Mouse (Mus musculus) embryonic fibroblast, embryonic 13.5 days (primary cell): ENCODE measurements at regions not wholly inside any gene's neighbourhood (a gene's known extent, or its start where the extent isn't known, plus 50 kb on each side); places are given as distances from the start of the nearest gene placed in this dataset.

Source experiments
- H3K27ac ChIP-seq: 2 replicates; pipeline ENCODE4 v1.5.1; 2012; ENCODE audit warnings: low read length, control low read depth, inconsistent platforms; ENCODE audit not compliant: insufficient read depth
- H3K4me1 ChIP-seq: 2 replicates; pipeline ENCODE4 v1.6.1; 2011; ENCODE audit warnings: low read length; ENCODE audit not compliant: control insufficient read depth, insufficient read depth
- H3K4me3 ChIP-seq: 2 replicates; pipeline ENCODE4 v1.5.1; 2011; ENCODE audit warnings: mild to moderate bottlenecking, control low read depth, low read length; ENCODE audit not compliant: insufficient read depth
- CTCF ChIP-seq: IDR thresholded peaks from 2 replicates; pipeline ENCODE4 v1.5.1; 2011; ENCODE audit warnings: mild to moderate bottlenecking, control low read depth, low read length, moderate library complexity, borderline replicate concordance; ENCODE audit not compliant: insufficient read depth
- POLR2A ChIP-seq: IDR thresholded peaks from 2 replicates; pipeline ENCODE4 v1.6.1; 2011; ENCODE audit warnings: low read depth, mild to moderate bottlenecking, control low read depth, low read length, moderate library complexity

- Histone ChIP-seq H3K4me1 (no peaks in the 10 kb centered on the region), H3K27ac (no peak overlapping the region), H3K4me3 (no peak overlapping the region)
- no peak for TF ChIP-seq POLR2A
- TF ChIP-seq CTCF: no peak
Measured at GRCm38 (mm10) chr2:115338178-115338577, 243.3 kb upstream of the BC052040 start.

DNA sequence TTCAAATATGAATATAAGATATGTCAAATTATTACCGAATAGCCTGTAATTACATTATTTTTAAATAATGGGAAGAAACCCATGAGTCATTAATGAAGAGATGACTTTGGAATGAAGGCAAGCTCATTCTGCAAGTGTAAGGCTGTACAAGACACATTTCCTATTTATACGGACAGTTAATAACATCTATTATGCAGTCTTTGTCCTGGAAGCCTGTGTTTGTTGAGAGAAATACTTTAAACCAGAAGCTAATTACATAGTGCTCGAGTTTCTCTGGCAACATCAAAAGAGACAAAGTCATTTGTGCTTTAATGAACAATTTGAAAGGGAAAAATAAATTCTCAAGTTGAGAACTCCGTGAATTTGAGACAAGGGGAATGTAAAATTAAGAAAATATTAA lies 242.5 kb upstream of the BC052040 start:
- no peak overlapping the region for H3K4me3 ChIP-seq
- TF ChIP-seq CTCF (no peak), POLR2A (no peak)
- no peaks in the 10 kb centered on the region for H3K4me1 ChIP-seq
- no peak overlapping the region for H3K27ac ChIP-seq

- TF ChIP-seq POLR2A: no peak
- TF ChIP-seq CTCF: no peak
- Histone ChIP-seq H3K4me3 (no peak overlapping the region), H3K27ac (no peak overlapping the region), H3K4me1 (no peaks in the 10 kb centered on the region; the same call in 1 of the 2 replicates)
Measured at GRCm38 (mm10) chr2:115342360-115342759, 239.2 kb upstream of the BC052040 start.

DNA sequence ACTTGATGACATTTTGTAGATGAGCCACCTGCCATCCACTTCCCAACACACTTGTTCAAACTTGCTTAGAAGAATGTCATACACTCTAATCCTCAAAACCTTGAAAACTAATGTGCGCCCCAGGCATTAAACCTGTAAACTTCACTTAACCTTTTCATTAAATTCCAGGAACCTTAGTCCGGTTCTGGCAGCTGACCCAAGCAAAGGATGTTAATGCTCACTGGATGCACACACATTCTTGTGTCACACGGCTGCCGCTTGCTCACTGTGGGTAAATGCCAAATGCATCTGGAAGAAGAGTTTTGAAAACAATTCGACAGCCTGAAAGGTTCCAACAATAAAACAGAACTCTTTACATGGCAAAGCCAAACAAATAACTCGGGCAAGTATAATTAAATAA lies 235.0 kb upstream of the BC052040 start:
- TF ChIP-seq POLR2A: no peak
- no peak for TF ChIP-seq CTCF
- no peak overlapping the region for H3K4me3 ChIP-seq
- peaks cover 2% of the 10 kb centered on the region for H3K4me1 ChIP-seq

DNA sequence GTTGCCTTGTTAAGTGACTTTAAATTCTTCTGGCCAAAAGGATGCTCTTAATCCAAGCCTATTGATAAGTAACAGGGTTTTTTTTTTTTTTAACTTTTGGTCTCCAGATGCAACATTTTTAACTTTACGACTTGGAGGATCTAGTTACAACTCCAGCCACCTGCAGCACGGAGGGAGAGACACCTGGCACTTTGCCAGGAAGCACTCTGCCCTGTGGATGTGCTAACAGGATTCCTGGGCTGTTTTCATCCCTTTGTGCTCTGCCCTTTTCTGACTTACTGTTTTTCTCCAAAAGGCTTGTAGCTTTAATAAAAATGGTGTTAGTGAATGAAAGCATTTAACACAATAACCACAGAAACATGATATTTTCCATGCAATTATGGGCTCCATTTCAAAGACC lies 233.3 kb upstream of the BC052040 start:
- TF ChIP-seq POLR2A (no peak), CTCF (no peak)
- Histone ChIP-seq H3K27ac (no peak overlapping the region), H3K4me3 (no peak overlapping the region), H3K4me1 (peaks cover 2% of the 10 kb centered on the region)

More for the DNA sequence above, 235.0 kb upstream of the BC052040 start:
- no peak overlapping the region for H3K27ac ChIP-seq

DNA sequence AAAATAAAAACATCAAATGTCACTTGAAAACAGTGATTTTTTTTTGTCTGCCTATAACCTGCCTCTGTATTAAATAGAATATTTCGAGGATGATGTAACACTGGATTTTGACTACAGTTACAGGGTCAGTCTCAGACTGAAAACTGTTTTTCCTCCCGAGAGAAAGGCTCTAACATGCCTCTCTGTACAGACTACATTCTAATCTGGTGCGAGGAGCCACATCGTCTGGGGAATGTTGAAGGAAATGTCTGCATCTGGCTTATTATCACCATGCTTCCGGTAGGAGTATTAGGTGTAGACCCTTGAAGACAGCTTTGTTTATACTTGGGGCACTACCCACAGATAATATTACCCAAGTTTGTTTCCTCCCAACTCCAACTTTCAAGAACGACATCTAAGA lies 210.4 kb upstream of the BC052040 start:
- TF ChIP-seq POLR2A (no peak), CTCF (no peak)
- H3K4me3 ChIP-seq: no peak overlapping the region
- H3K27ac ChIP-seq: no peak overlapping the region
- H3K4me1 ChIP-seq: no peaks in the 10 kb centered on the region

DNA sequence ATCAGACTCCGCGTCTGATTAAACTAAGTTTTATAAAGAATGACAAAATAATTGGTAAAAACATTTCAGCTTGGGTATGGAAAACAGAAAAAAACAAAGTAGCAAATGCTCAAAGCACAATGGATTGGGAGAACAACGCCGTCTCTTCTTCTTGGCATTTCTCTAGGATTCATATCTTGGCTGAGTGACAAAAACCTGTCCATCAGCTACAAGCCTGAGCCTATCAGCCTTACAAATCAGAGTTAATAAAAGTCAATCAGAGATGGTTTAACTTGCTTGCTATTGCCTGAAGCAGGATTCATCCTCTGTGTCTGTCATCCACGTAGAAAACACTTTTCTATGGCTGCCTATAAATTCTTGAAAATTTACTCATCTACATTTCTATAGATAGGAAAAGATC lies 206.2 kb upstream of the BC052040 start:
- Histone ChIP-seq H3K4me3 (no peak overlapping the region), H3K27ac (no peak overlapping the region), H3K4me1 (no peaks in the 10 kb centered on the region)
- TF ChIP-seq CTCF: no peak

- TF ChIP-seq CTCF (no peak), POLR2A (no peak)
- peaks cover 9% of the 10 kb centered on the region for H3K4me1 ChIP-seq
- H3K4me3 ChIP-seq: no peak overlapping the region
- H3K27ac ChIP-seq: peak overlapping the region; percentile 89
Measured at GRCm38 (mm10) chr2:115384414-115385180, 196.9 kb upstream of the BC052040 start.

DNA sequence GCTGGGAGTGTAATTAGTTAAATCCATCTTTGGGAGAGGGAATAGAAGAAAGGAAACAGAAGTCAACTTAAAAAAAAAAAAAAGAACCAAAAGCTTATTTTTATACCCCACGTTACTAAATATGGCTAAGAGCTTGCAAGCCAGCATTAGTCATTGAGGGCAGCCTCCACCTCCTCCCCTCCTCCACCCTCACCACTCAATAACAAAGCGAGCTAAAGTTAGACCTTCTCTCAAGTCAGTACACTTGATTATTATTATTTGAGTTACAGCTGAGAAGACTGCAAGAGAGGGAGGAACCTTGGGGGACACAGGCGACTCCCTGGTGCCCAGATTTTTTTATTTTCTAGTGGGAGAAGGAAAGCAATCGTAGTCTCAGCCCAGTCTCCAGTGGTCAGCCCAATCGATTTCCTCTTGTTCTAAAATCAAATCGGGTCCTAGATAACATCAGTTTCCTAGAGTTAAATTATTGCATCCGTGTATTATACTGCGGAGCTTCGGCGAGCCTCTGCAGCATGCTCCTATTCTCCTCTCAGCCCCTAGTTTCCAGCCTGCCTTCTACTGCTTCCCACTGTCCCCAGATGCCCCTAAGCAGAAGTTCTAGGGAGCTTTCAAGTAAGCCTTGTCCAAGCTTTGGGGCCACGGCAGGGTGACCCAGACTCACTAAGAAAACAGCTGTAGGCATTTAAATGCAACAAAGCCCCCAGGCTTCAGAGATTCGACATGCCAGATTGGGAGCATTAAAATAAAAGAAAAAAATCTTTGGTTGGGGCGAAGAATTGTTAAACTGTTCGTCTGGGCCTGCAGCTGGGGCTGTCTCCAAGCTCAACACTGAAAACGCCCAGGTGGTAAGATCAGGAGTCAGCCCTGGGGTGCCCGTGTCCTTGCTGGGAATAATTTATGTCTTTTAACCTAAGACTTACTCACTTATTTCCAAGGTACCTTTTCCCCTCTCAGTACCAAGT lies 196.0 kb upstream of the BC052040 start:
- peak overlapping the region; percentile 89 for H3K27ac ChIP-seq

DNA sequence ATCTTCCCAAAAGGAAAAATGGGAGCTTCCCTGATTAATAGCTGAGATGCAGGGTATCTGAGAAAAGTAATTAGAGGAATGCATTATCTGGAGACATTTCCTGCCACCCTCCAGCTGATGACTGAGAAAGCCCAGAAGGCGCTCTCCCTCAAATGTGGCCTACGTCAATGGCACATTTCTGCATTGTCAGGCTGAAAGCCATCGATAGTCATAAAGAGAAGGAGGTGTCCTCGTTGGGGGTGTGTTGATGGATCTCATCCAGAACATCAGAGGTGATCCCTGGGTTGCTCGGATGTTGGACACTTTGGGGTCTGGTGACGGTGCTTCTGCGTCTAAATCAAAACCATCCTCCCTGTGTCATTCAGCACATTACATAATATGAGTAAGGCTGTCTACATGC lies 189.9 kb upstream of the BC052040 start:
- Histone ChIP-seq H3K4me3 (no peak overlapping the region), H3K27ac (no peak overlapping the region), H3K4me1 (no peaks in the 10 kb centered on the region; the same call in 1 of the 2 replicates)
- TF ChIP-seq CTCF (no peak), POLR2A (no peak)

More for the DNA sequence above, 196.0 kb upstream of the BC052040 start:
- peaks cover 9% of the 10 kb centered on the region for H3K4me1 ChIP-seq
- no peak overlapping the region for H3K4me3 ChIP-seq
- TF ChIP-seq CTCF: no peak
- TF ChIP-seq POLR2A: no peak
